Mouse (Mus musculus): Measurements from ENCODE around the gene Mfn1. TPM values are rescaled to one million over a fixed set of nuclear protein-coding genes. Genes with fewer than 3 reads are reported as not detected.

Mfn1 gene
- 68.8 and 70.3 TPM in 2 replicates for total RNA-seq (2017)

- ATAC-seq (ENCODE audit: extremely low read depth, insufficient number of reproducible peaks, low FRiP score, poor library complexity, severe bottlenecking): peak; percentile 99
Observed at GRCm38 (mm10) chr3:32529303-32529898, at the start of gene Mfn1. Mfn1 (plus strand) TSS chr3:32529465.

- 0 out of 2 replicates have a peak, but pooled peaks have one; percentile 6 for ATAC-seq (ENCODE audit: extremely low read depth, insufficient number of reproducible peaks, low FRiP score, poor library complexity, severe bottlenecking)
Observed at GRCm38 (mm10) chr3:32479961-32480360, 49.3 kb upstream of the Mfn1 start.

GRCm38 (mm10) chr3:32483035-32483434 is 46.2 kb upstream of the Mfn1 start:
- ATAC-seq (ENCODE audit: extremely low read depth, insufficient number of reproducible peaks, low FRiP score, poor library complexity, severe bottlenecking): no peak

GRCm38 (mm10) chr3:32486543-32486942 is 42.7 kb upstream of the Mfn1 start:
- ATAC-seq (ENCODE audit: extremely low read depth, insufficient number of reproducible peaks, low FRiP score, poor library complexity, severe bottlenecking): no peak

- no peak for ATAC-seq (ENCODE audit: extremely low read depth, insufficient number of reproducible peaks, low FRiP score, poor library complexity, severe bottlenecking)
Observed at GRCm38 (mm10) chr3:32488172-32488571, 41.1 kb upstream of the Mfn1 start.

- peak; percentile 83 for ATAC-seq (ENCODE audit: extremely low read depth, insufficient number of reproducible peaks, low FRiP score, poor library complexity, severe bottlenecking)
Observed at GRCm38 (mm10) chr3:32490076-32490927, 39.0 kb upstream of the Mfn1 start.

GRCm38 (mm10) chr3:32490928-32491315 is 38.3 kb upstream of the Mfn1 start:
- 0 out of 2 replicates have a peak, but pooled peaks have one; percentile 21 for ATAC-seq (ENCODE audit: extremely low read depth, insufficient number of reproducible peaks, low FRiP score, poor library complexity, severe bottlenecking)

GRCm38 (mm10) chr3:32492097-32493090 is 36.9 kb upstream of the Mfn1 start, which contains the start of gene Kcnmb3:
Kcnmb3 (minus strand) TSS chr3:32492231.
- no peak for ATAC-seq (ENCODE audit: extremely low read depth, insufficient number of reproducible peaks, low FRiP score, poor library complexity, severe bottlenecking)

- peak; percentile 31; the same call in 1 of the 2 replicates for ATAC-seq (ENCODE audit: extremely low read depth, insufficient number of reproducible peaks, low FRiP score, poor library complexity, severe bottlenecking)
Observed at GRCm38 (mm10) chr3:32494387-32495087, 34.7 kb upstream of the Mfn1 start.

- ATAC-seq (ENCODE audit: extremely low read depth, insufficient number of reproducible peaks, low FRiP score, poor library complexity, severe bottlenecking): no peak
Observed at GRCm38 (mm10) chr3:32495088-32495770, 34.0 kb upstream of the Mfn1 start.

- ATAC-seq (ENCODE audit: extremely low read depth, insufficient number of reproducible peaks, low FRiP score, poor library complexity, severe bottlenecking): no peak
Observed at GRCm38 (mm10) chr3:32495856-32496710, 33.2 kb upstream of the Mfn1 start.

- no peak for ATAC-seq (ENCODE audit: extremely low read depth, insufficient number of reproducible peaks, low FRiP score, poor library complexity, severe bottlenecking)
Observed at GRCm38 (mm10) chr3:32496711-32497070, 32.6 kb upstream of the Mfn1 start.

- no peak for ATAC-seq (ENCODE audit: extremely low read depth, insufficient number of reproducible peaks, low FRiP score, poor library complexity, severe bottlenecking)
Observed at GRCm38 (mm10) chr3:32500346-32500745, 28.9 kb upstream of the Mfn1 start.

GRCm38 (mm10) chr3:32505841-32506240 is 23.4 kb upstream of the Mfn1 start:
- no peak for ATAC-seq (ENCODE audit: extremely low read depth, insufficient number of reproducible peaks, low FRiP score, poor library complexity, severe bottlenecking)

GRCm38 (mm10) chr3:32506366-32507225 is 22.7 kb upstream of the Mfn1 start:
- ATAC-seq (ENCODE audit: extremely low read depth, insufficient number of reproducible peaks, low FRiP score, poor library complexity, severe bottlenecking): no peak

- ATAC-seq (ENCODE audit: extremely low read depth, insufficient number of reproducible peaks, low FRiP score, poor library complexity, severe bottlenecking): peak; percentile 73
Observed at GRCm38 (mm10) chr3:32508666-32509324, 20.5 kb upstream of the Mfn1 start.
